Mouse (Mus musculus): Measurements from ENCODE around the gene Itgb5. TPM values are rescaled to one million over a fixed set of nuclear protein-coding genes. Genes with fewer than 3 reads are reported as not detected.

Gene Itgb5
- polyA plus RNA-seq, 1 experiment from 2014 or later: 42.4 TPM

DNA sequence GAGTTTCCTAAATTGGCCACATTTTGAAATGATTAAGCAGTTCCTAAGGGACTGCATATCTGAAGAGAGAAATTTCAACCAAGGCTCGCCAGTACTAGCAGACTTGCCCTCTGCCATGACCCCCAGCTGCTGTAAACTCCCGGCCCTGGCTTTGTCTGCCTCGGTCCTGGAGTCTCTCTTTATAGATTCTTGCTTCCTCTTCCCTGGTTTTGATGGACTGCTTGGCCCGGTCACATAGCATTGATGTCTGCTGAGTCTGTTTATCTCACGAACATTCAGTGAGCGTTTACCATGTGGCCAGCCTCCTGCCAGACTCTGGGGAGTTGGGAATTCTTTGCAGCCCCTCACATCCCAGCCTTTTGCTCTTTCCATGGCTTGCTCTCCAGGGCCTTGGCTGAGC lies 115.3 kb downstream of the Itgb5 start:
- H3K27ac ChIP-seq (ENCODE audit: low read depth, low read length): peak overlapping the region; percentile 31; the same call in 1 of the 2 replicates
- no peak overlapping the region for H3K4me3 ChIP-seq (ENCODE audit: low read depth, low read length)
- H3K9me3 ChIP-seq (replicated peaks; ENCODE audit: control insufficient read depth, low read length): no peaks in the 10 kb centered on the region
- H3K4me1 ChIP-seq (ENCODE audit: control insufficient read depth, insufficient read depth, low read length): peaks cover 50% of the 10 kb centered on the region
- H3K27me3 ChIP-seq (ENCODE audit: control insufficient read depth, insufficient read depth, low read length): no peaks in the 10 kb centered on the region
- no peak for ATAC-seq (replicated peaks; ENCODE audit: insufficient number of reproducible peaks, low FRiP score, low TSS enrichment)
- WGBS (ENCODE audit: insufficient replicate concordance): 16% methylated on average over 6 of the region's 6 CpGs
- peak overlapping the region; percentile 36; the same call in 1 of the 2 replicates for H3K9ac ChIP-seq (ENCODE audit: low read depth, low read length)
- H3K36me3 ChIP-seq (ENCODE audit: control insufficient read depth, insufficient read depth, low read length): peaks cover 6% of the 10 kb centered on the region; the same call in 1 of the 2 replicates
- no peak overlapping the region for H3K4me2 ChIP-seq

DNA sequence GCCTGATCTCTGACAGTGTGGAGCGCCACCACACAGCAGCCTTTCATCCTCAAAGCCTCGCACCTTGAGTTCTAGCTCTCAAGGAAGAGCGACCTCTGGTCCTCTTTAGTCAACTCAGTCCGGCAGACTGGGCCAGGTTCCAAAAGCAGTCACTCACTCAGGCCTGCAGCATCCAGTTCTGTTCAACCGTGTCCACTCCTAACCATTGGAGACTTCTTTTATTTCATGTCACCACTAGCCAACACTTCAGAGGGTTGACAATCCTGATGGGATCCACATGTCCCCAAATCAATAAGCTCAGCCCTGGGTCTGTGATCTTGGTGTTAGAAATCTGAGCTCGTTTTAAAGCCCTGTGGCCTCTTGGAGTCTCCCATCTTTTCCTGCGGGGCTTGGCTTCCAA lies 116.6 kb downstream of the Itgb5 start:
- H3K27ac ChIP-seq (ENCODE audit: low read depth, low read length): no peak overlapping the region
- no peak overlapping the region for H3K9ac ChIP-seq (ENCODE audit: low read depth, low read length)
- H3K4me3 ChIP-seq (ENCODE audit: low read depth, low read length): no peak overlapping the region
- WGBS (ENCODE audit: insufficient replicate concordance): 63% methylated on average over 7 of the region's 7 CpGs
- peaks cover 40% of the 10 kb centered on the region for H3K4me1 ChIP-seq (ENCODE audit: control insufficient read depth, insufficient read depth, low read length)
- H3K36me3 ChIP-seq (ENCODE audit: control insufficient read depth, insufficient read depth, low read length): peaks cover 6% of the 10 kb centered on the region; the same call in 1 of the 2 replicates
- H3K27me3 ChIP-seq (ENCODE audit: control insufficient read depth, insufficient read depth, low read length): no peaks in the 10 kb centered on the region
- H3K9me3 ChIP-seq (replicated peaks; ENCODE audit: control insufficient read depth, low read length): no peaks in the 10 kb centered on the region
- no peak overlapping the region for H3K4me2 ChIP-seq
- ATAC-seq (replicated peaks; ENCODE audit: insufficient number of reproducible peaks, low FRiP score, low TSS enrichment): no peak

DNA sequence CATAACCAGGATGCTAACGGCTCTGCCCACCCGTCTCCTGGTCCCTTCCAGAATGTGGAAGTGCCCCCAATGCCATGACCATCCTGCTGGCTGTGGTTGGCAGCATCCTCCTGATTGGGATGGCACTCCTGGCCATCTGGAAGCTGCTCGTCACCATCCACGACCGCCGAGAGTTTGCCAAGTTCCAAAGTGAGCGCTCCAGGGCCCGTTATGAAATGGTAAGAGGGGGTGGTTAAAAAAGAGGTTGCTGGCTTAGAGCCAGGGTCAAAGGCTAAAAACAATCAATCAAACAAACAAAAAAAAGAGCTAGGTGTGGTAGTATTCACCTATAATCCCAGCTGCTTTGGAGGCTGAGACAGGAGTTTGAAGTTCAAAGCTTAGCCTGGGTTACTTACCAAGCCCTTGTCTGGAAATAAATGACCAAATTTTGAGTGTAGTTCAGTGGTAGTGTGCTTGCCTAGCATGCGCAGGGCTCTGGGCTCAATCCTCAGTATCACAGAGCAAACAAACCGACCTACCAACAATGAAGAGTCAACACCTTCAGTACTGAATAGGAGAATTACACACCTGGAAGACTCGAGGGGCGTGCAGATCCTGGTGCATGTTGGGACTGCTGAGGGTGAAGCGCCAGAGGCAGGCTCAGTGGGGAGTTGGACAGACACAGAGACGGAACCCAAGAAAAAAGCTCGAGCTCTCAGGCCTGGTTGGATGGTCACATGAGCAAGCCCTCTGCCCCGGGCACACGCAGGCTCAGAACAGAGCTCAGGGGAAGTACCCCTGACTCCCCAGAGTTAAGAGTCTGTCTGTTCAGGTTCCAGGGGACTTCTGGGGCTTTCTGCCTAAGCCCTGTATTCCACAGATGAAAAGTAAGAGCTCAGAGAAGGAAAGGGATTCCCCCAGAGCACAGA lies 118.5 kb downstream of the Itgb5 start:
- Histone ChIP-seq H3K27me3 (ENCODE audit: control insufficient read depth, insufficient read depth, low read length) (no peaks in the 10 kb centered on the region), H3K9ac (ENCODE audit: low read depth, low read length) (no peak overlapping the region), H3K36me3 (ENCODE audit: control insufficient read depth, insufficient read depth, low read length) (peaks cover 6% of the 10 kb centered on the region; the same call in 1 of the 2 replicates), H3K4me1 (ENCODE audit: control insufficient read depth, insufficient read depth, low read length) (peaks cover 21% of the 10 kb centered on the region), H3K4me3 (ENCODE audit: low read depth, low read length) (no peak overlapping the region), H3K9me3 (replicated peaks; ENCODE audit: control insufficient read depth, low read length) (no peaks in the 10 kb centered on the region), H3K4me2 (no peak overlapping the region), H3K27ac (ENCODE audit: low read depth, low read length) (no peak overlapping the region)
- no peak for ATAC-seq (replicated peaks; ENCODE audit: insufficient number of reproducible peaks, low FRiP score, low TSS enrichment)
- 85% methylated on average over 17 of the region's 17 CpGs for WGBS (ENCODE audit: insufficient replicate concordance)

DNA sequence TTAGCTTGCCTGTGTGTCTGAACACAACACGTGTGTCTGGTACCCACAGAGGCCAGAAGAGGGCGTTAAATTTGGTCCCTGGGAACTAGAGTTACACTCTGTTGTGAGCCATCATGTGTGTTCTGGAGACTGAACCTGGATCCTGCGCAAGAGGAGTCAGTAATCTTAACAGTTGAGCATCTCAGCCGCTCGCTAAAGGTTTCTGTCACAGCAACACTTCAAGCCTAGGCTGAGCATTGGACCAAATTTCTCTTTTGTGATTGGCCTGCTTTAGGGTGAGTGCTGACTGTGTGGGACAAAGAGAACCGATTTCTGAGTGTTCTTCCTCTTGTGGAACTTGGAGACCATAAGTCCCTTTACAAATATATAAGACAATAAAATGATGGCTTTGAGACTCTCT lies 120.9 kb downstream of the Itgb5 start:
- whole genome bisulfite sequencing (ENCODE audit: insufficient replicate concordance): 78% methylated on average over 6 of the region's 6 CpGs
- Histone ChIP-seq H3K36me3 (ENCODE audit: control insufficient read depth, insufficient read depth, low read length) (peaks cover 22% of the 10 kb centered on the region), H3K4me2 (no peak overlapping the region), H3K9ac (ENCODE audit: low read depth, low read length) (no peak overlapping the region), H3K4me1 (ENCODE audit: control insufficient read depth, insufficient read depth, low read length) (peaks cover 7% of the 10 kb centered on the region; the same call in 1 of the 2 replicates), H3K27ac (ENCODE audit: low read depth, low read length) (no peak overlapping the region), H3K4me3 (ENCODE audit: low read depth, low read length) (no peak overlapping the region), H3K27me3 (ENCODE audit: control insufficient read depth, insufficient read depth, low read length) (no peaks in the 10 kb centered on the region), H3K9me3 (replicated peaks; ENCODE audit: control insufficient read depth, low read length) (no peaks in the 10 kb centered on the region)
- ATAC-seq (replicated peaks; ENCODE audit: insufficient number of reproducible peaks, low FRiP score, low TSS enrichment): no peak

DNA sequence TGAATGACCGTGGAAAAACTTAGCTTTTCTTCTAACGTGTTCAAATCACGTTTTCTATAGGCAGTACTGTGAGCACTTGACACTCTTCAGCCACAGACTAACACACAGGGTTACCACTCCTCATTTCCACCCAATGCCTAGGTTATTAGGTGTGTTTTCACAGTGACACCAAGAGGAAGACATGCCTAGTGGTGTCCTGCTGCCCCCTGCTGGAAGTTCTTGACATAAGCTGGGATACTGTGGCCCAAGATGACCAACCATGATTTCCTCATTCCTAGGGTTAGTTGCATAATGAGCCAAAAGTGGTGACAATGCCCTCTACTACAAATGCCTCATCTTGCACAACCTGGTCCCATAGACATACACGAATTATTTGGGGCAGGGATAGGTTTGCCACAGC lies 121.4 kb downstream of the Itgb5 start:
- 37% methylated on average over 4 of the region's 4 CpGs for WGBS (ENCODE audit: insufficient replicate concordance)
- peaks cover 4% of the 10 kb centered on the region; the same call in 1 of the 2 replicates for H3K4me1 ChIP-seq (ENCODE audit: control insufficient read depth, insufficient read depth, low read length)
- H3K27me3 ChIP-seq (ENCODE audit: control insufficient read depth, insufficient read depth, low read length): no peaks in the 10 kb centered on the region
- H3K9me3 ChIP-seq (replicated peaks; ENCODE audit: control insufficient read depth, low read length): no peaks in the 10 kb centered on the region
- H3K36me3 ChIP-seq (ENCODE audit: control insufficient read depth, insufficient read depth, low read length): peaks cover 27% of the 10 kb centered on the region
- no peak overlapping the region for H3K4me3 ChIP-seq (ENCODE audit: low read depth, low read length)
- no peak overlapping the region for H3K27ac ChIP-seq (ENCODE audit: low read depth, low read length)
- no peak overlapping the region for H3K9ac ChIP-seq (ENCODE audit: low read depth, low read length)
- ATAC-seq (replicated peaks; ENCODE audit: insufficient number of reproducible peaks, low FRiP score, low TSS enrichment): no peak
- H3K4me2 ChIP-seq: no peak overlapping the region

DNA sequence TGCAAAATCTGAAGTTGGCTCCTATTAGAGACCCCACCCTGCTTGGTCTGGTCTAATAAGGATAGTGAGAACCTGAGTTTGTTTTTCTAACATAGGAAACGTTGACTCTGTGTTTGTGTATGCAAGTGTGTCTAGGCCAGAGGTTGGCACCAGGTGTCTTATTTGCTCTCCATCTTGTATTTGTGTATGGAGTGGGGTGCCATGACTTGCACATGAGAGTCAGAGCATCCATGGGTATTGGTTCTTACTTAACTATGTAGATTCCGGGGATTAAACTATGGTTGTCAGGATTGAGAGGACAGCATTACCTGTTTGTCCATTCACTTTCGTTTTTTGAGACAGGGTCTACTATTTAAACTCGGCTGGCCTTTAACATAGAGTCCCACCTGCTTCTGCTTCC lies 123.5 kb downstream of the Itgb5 start:
- Histone ChIP-seq H3K27me3 (ENCODE audit: control insufficient read depth, insufficient read depth, low read length) (no peaks in the 10 kb centered on the region), H3K36me3 (ENCODE audit: control insufficient read depth, insufficient read depth, low read length) (peaks cover 40% of the 10 kb centered on the region), H3K4me1 (ENCODE audit: control insufficient read depth, insufficient read depth, low read length) (no peaks in the 10 kb centered on the region), H3K27ac (ENCODE audit: low read depth, low read length) (no peak overlapping the region), H3K9ac (ENCODE audit: low read depth, low read length) (no peak overlapping the region), H3K4me3 (ENCODE audit: low read depth, low read length) (no peak overlapping the region), H3K9me3 (replicated peaks; ENCODE audit: control insufficient read depth, low read length) (no peaks in the 10 kb centered on the region), H3K4me2 (no peak overlapping the region)
- no peak for ATAC-seq (replicated peaks; ENCODE audit: insufficient number of reproducible peaks, low FRiP score, low TSS enrichment)
- 82% methylated on average over 4 of the region's 4 CpGs for WGBS (ENCODE audit: insufficient replicate concordance)

DNA sequence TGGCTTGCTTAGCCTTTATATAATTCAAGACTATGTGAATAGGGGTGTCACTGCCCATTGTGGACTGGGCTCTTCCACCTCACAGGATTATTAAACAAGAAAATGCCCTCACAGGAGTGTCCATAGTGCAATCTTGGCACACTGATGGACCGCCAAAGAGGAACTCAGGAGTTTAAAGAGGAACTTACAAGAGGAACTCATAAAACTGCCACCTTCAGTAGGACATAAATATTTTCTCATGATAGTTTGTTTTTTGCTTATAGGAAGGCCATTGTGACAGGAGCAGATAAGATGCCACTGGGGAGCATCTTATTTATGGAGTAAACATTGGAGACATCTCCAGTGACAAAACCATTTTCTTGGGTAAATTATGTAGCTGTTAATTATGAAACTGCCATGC lies 125.3 kb downstream of the Itgb5 start:
- H3K4me3 ChIP-seq (ENCODE audit: low read depth, low read length): no peak overlapping the region
- peaks cover 39% of the 10 kb centered on the region for H3K36me3 ChIP-seq (ENCODE audit: control insufficient read depth, insufficient read depth, low read length)
- H3K27me3 ChIP-seq (ENCODE audit: control insufficient read depth, insufficient read depth, low read length): no peaks in the 10 kb centered on the region
- H3K4me2 ChIP-seq: no peak overlapping the region
- H3K9me3 ChIP-seq (replicated peaks; ENCODE audit: control insufficient read depth, low read length): no peaks in the 10 kb centered on the region
- H3K9ac ChIP-seq (ENCODE audit: low read depth, low read length): no peak overlapping the region
- H3K27ac ChIP-seq (ENCODE audit: low read depth, low read length): no peak overlapping the region
- H3K4me1 ChIP-seq (ENCODE audit: control insufficient read depth, insufficient read depth, low read length): no peaks in the 10 kb centered on the region
- WGBS (ENCODE audit: insufficient replicate concordance): 91% methylated on average over 1 of the region's 1 CpGs
- no peak for ATAC-seq (replicated peaks; ENCODE audit: insufficient number of reproducible peaks, low FRiP score, low TSS enrichment)

DNA sequence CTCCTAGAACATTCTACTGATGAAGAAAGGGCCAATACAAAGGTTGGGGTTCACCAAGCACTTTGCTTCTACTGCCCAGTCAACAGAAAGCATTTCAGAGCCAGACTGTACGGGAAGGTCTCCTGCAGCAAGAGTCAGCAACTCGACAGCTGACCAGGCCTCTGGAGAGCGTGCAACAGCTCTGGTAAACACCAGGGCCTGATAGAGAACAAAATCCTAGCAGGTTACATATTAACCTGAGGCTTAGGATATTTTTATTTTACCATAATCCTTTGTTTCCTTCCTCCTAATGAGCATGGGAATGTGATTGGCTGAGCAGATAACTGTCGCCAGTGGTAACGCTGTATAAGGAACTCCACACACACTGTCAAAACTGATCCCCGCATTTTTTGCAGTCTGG lies 134.0 kb downstream of the Itgb5 start:
- Histone ChIP-seq H3K9ac (ENCODE audit: low read depth, low read length) (no peak overlapping the region), H3K9me3 (replicated peaks; ENCODE audit: control insufficient read depth, low read length) (no peaks in the 10 kb centered on the region), H3K4me2 (no peak overlapping the region), H3K4me1 (ENCODE audit: control insufficient read depth, insufficient read depth, low read length) (peaks cover 8% of the 10 kb centered on the region), H3K36me3 (ENCODE audit: control insufficient read depth, insufficient read depth, low read length) (peaks cover 20% of the 10 kb centered on the region), H3K27ac (ENCODE audit: low read depth, low read length) (no peak overlapping the region), H3K27me3 (ENCODE audit: control insufficient read depth, insufficient read depth, low read length) (no peaks in the 10 kb centered on the region), H3K4me3 (ENCODE audit: low read depth, low read length) (no peak overlapping the region)
- 87% methylated on average over 6 of the region's 6 CpGs for WGBS (ENCODE audit: insufficient replicate concordance)
- ATAC-seq (replicated peaks; ENCODE audit: insufficient number of reproducible peaks, low FRiP score, low TSS enrichment): no peak

Measured in heart, embryonic 11.5 days (tissue).